Mouse (Mus musculus) limb, embryonic 14.5 days (tissue): ENCODE data around the gene Gtpbp1. TPM values are rescaled to one million over a fixed set of nuclear protein-coding genes. Genes with fewer than 3 reads are reported as not detected.

Source experiments
- ATAC-seq: fragments of 200-750 bp; cut with Nextera tagmentation; 2 replicates; pipeline ENCODE4 v1.8.0; 2017; ENCODE audit warnings: low read depth, moderate number of reproducible peaks, moderate TSS enrichment; ENCODE audit not compliant: low FRiP score
- DNase-seq: peaks from one replicate; pipeline ENCODE4 v3.0.0-alpha.2; 2015; ENCODE audit warnings: low spot score
- H3K27ac ChIP-seq: fragments of 300-500 bp; sonication (generic); replicated peaks from 2 replicates; pipeline ENCODE4 v1.5.1; 2014; ENCODE audit warnings: low read depth, mild to moderate bottlenecking, low read length, moderate library complexity, mixed read lengths
- H3K27me3 ChIP-seq: fragments of 300-500 bp; sonication (generic); 2 replicates; pipeline ENCODE4 v1.6.1; 2014; ENCODE audit warnings: low read length, mixed read lengths; ENCODE audit not compliant: control insufficient read depth, insufficient read depth
- H3K36me3 ChIP-seq: fragments of 300-500 bp; sonication (generic); 2 replicates; pipeline ENCODE4 v1.6.1; 2014; ENCODE audit warnings: mild to moderate bottlenecking, low read length, moderate library complexity, mixed read lengths; ENCODE audit not compliant: control insufficient read depth, insufficient read depth
- H3K4me1 ChIP-seq: fragments of 300-500 bp; sonication (generic); 2 replicates; pipeline ENCODE4 v1.6.1; 2014; ENCODE audit warnings: antibody characterized with exemption, low read length, mixed read lengths; ENCODE audit not compliant: control insufficient read depth, insufficient read depth
- H3K4me2 ChIP-seq: fragments of 300-500 bp; sonication (generic); replicated peaks from 2 replicates; pipeline ENCODE4 v1.6.1; 2014; ENCODE audit warnings: low read depth, mild to moderate bottlenecking, low read length, moderate library complexity; ENCODE audit not compliant: severe bottlenecking
- H3K4me3 ChIP-seq: fragments of 300-500 bp; sonication (generic); replicated peaks from 2 replicates; pipeline ENCODE4 v1.5.1; 2014; ENCODE audit warnings: low read length
- H3K9ac ChIP-seq: fragments of 300-500 bp; sonication (generic); 2 replicates; pipeline ENCODE4 v1.6.1; 2014; ENCODE audit warnings: mild to moderate bottlenecking, low read depth, low read length, moderate library complexity; ENCODE audit not compliant: severe bottlenecking
- H3K9me3 ChIP-seq: fragments of 300-500 bp; sonication (generic); 2 replicates; pipeline ENCODE4 v1.6.1; 2016; ENCODE audit warnings: low read length; ENCODE audit not compliant: control insufficient read depth
- POLR2A ChIP-seq: fragments of 200-500 bp; IDR thresholded peaks from 2 replicates; pipeline ENCODE4 v1.8.0; 2012; ENCODE audit warnings: inconsistent platforms, mild to moderate bottlenecking, moderate library complexity, borderline replicate concordance; ENCODE audit not compliant: insufficient read depth, insufficient read length; ENCODE audit errors: extremely low read depth
- WGBS: fragments of 180-500 bp; shearing (Covaris S2); extraction: QIAGEN DNeasy Blood & Tissue Kit; methylation state at CpG from one replicate; pipeline ENCODE4 v1.1.7; 2014; 5-methylcytosine and 5-hydroxymethylcytosine counted together
- polyA plus RNA-seq, 2 experiments: library from polyadenylated mRNA; depleted of rRNA in 1 of 2; stranded (reverse) in 1 of 2; unstranded in 1 of 2; fragments of >200 nt; fragmentation: Nextera tagmentation in 1 of 2; extraction: Ambion mirVana in 1 of 2; gene quantifications; 2 replicates each; pipeline versions ENCODE4 v1.2.1 to v1.2.3; 2012 to 2014

Gtpbp1 gene
- polyA plus RNA-seq, 2 experiments, result 32.6 to 39.6 TPM

DNA sequence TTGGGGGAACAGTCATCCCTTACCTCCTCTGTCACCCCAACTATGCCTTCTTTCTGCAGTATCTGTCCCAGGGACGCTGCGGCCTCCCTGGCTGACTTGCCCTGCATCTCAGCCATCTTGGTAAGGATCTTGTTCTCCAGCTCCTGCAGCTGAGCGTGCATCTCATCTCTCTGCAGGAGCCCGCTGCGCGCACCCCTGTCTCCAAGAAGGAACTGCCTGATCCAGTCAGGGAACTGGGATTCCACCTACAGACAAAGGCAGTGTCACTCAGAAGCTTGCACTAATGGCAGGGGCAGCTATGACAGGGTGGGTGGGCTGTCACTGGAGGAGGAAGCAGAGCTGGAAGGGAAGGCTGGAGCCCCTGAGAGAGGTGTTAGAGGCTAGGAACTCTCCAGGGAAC is 37.2 kb downstream of the Gtpbp1 start:
- Histone ChIP-seq H3K36me3 (peaks cover 86% of the 10 kb centered on the region), H3K4me3 (no peak overlapping the region), H3K27ac (no peak overlapping the region), H3K9ac (no peak overlapping the region), H3K9me3 (no peaks in the 10 kb centered on the region), H3K4me1 (no peaks in the 10 kb centered on the region), H3K4me2 (no peak overlapping the region), H3K27me3 (no peaks in the 10 kb centered on the region)
- TF ChIP-seq POLR2A, result no peak
- DNase-seq (no peak), ATAC-seq (no peak)
- 98% methylated on average over 6 of the region's 6 CpGs for WGBS

DNA sequence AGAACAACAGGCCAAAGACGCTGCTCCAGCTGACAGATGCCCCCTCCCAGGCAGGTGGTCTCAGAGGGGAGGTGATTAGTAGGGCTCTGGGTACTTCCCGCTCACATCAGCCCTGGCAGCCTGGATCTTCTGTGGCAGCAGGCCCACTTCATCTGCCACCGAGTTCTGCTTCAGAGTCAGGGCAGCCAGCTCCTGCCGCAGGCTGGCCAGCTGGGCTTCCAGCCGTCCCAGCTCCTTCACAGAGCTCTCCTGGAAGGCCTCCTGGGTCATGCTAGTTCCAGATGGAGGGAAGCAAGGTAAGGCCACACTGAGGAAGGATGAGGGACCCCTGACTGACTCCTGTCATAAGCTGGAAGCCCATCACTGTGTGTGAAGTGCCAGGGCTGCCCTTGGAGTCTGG is 37.7 kb downstream of the Gtpbp1 start:
- 77% methylated on average over 5 of the region's 5 CpGs for whole genome bisulfite sequencing
- no peak overlapping the region for H3K9ac ChIP-seq
- H3K36me3 ChIP-seq, result peaks cover 90% of the 10 kb centered on the region
- no peak overlapping the region for H3K27ac ChIP-seq
- no peaks in the 10 kb centered on the region for H3K4me1 ChIP-seq
- no peaks in the 10 kb centered on the region for H3K27me3 ChIP-seq
- H3K9me3 ChIP-seq, result no peaks in the 10 kb centered on the region
- DNase-seq (no peak), ATAC-seq (no peak)
- H3K4me2 ChIP-seq, result no peak overlapping the region
- no peak for TF ChIP-seq POLR2A
- no peak overlapping the region for H3K4me3 ChIP-seq

DNA sequence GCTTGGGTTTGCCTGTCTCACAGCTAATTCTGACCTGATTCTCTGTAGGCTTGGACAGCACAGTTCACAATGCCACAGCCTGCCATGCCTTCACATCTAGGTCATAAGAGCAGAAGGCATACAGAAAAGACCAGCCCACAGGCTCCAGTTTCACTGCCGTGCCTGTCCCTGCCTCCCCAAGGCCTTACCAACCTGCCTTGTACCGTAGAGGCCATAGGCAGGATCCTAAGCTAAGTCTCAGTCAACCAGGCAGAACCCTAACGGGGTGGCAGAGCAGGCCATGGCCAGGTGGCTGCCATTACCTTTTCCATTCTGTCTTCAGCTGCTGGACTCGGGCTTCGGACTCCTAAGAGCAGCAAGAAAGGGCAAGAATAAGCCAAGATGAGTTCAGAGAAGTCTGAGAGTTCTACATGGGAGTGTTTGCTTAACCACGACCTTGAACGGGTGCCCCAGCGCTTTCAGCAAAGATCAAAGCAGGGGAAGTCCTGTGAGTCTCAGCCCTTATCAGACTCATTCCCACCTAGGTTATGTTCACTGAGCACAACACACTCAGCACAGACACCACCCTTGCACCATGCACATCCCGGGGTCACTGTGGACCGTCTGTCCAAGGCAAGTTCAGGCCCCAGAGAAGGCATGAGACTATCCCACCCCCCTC is 38.2 kb downstream of the Gtpbp1 start:
- no peak overlapping the region for H3K4me2 ChIP-seq
- H3K4me3 ChIP-seq, result no peak overlapping the region
- H3K27ac ChIP-seq, result no peak overlapping the region
- H3K9ac ChIP-seq, result no peak overlapping the region
- H3K27me3 ChIP-seq, result no peaks in the 10 kb centered on the region
- ATAC-seq (no peak), DNase-seq (no peak)
- no peaks in the 10 kb centered on the region for H3K4me1 ChIP-seq
- H3K36me3 ChIP-seq, result peaks cover 92% of the 10 kb centered on the region
- H3K9me3 ChIP-seq, result no peaks in the 10 kb centered on the region
- no peak for TF ChIP-seq POLR2A
- 90% methylated on average over 10 of the region's 10 CpGs for WGBS

DNA sequence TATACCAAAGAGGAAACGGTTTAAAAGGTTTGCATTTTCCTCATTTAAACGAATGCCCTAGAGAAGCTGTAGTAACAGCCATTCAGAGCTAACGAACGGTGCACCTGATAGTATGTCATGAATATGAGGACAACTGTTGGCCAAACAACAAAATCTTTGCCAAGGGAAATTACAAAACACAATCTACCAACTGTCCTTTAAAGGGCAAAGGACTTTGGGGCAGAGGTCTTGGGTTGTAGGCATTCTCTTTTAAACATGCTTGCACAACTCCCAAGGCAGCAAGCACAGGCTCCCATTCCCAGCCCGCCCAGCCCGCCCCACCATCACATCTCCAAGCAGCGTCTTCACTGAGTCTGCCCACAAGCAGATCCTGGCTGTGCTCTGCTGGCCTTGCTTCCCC is 40.9 kb downstream of the Gtpbp1 start:
- H3K4me2 ChIP-seq, result no peak overlapping the region
- WGBS, result 90% methylated on average over 7 of the region's 7 CpGs
- no peak overlapping the region for H3K9ac ChIP-seq
- no peak for TF ChIP-seq POLR2A
- no peak for ATAC-seq
- H3K36me3 ChIP-seq, result peaks cover 91% of the 10 kb centered on the region
- H3K9me3 ChIP-seq, result no peaks in the 10 kb centered on the region
- H3K4me1 ChIP-seq, result no peaks in the 10 kb centered on the region
- no peak for DNase-seq
- H3K27me3 ChIP-seq, result no peaks in the 10 kb centered on the region
- no peak overlapping the region for H3K4me3 ChIP-seq
- H3K27ac ChIP-seq, result no peak overlapping the region

DNA sequence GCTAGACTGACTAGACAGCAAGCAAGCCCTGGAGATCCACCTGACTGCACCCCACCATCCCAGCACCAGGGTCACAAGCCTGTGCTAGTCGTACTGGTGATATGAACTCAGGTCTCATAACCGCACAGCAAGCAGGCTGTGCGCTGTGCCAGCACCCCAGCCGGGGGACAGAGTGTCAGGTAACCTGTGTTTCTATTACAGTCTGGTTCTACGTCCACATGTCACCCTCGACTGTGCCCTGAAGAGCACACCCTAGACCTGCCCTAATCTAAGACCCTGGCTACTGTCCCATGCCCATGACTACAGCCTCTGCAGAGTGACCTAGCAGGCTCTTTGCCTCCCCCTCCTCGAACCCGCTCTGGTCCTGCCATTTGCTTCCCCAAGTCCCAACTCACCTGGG is 42.5 kb downstream of the Gtpbp1 start:
- H3K4me3 ChIP-seq, result no peak overlapping the region
- 95% methylated on average over 8 of the region's 8 CpGs for WGBS
- no peak overlapping the region for H3K9ac ChIP-seq
- H3K4me1 ChIP-seq, result no peaks in the 10 kb centered on the region
- no peak overlapping the region for H3K4me2 ChIP-seq
- no peaks in the 10 kb centered on the region for H3K9me3 ChIP-seq
- no peak for TF ChIP-seq POLR2A
- no peak overlapping the region for H3K27ac ChIP-seq
- H3K27me3 ChIP-seq, result no peaks in the 10 kb centered on the region
- H3K36me3 ChIP-seq, result peaks cover 91% of the 10 kb centered on the region
- ATAC-seq (no peak), DNase-seq (no peak)
